Mouse (Mus musculus): ENCODE results near the gene St6galnac5.
"Not testable (repeated sequence)": the region's sequence is repeated elsewhere in the genome, so short reads cannot be mapped to it uniquely, and the experiment has no call there.

The St6galnac5 gene

DNA sequence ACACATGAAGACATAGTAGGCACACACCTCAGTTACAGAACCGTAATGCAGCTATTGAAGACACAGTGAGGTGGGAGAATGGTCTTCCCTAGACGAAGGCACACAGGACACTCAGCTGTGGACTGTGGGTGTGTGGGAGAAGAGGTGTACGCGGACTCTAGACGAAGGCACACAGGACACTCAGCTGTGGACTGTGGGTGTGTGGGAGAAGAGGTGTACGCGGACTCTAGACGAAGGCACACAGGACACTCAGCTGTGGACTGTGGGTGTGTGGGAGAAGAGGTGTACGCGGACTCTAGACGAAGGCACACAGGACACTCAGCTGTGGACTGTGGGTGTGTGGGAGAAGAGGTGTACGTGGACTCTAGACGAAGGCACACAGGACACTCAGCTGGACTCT, 197.7 kb downstream of the St6galnac5 start:
- not testable (repeated sequence) for DNase-seq

DNA sequence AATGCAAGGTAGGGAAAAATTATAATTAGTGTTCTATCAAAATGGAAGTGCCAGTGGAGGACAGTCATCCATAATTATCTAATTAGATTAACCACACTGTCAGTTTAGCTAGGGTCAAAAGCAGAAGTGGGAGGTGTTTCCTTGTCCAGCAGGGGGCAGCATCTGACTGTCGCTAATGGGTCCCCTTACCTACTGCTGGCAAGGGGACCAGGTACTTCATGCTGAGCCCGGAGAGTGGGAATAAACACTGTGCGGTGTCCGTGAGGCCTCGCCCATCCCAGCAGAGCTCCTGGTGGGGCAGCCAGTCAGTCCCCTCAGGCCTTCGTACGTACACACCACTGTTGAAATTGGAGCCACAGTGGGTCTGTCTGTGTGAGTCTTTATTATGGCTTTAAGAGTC, 198.3 kb downstream of the St6galnac5 start:
- DNase-seq = peak; percentile 48

DNA sequence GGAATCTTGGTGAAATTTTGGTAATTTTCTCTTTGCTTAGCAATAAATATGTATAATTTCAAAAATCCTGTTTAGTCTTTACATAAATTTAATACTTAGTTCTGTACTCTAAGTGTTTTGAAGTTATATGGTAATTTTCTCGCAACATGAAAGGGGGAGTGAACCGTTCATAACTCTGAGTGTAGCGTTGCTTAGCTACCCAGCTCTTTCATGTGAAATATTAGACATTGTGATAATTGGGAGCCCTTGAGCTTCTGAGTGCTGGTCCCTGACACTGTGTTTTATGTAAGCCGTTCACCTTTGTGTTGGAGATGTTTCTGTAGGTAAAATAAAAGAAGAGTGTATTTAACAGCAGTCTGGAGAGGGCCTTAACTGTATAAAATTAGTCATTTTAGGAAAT, 202.2 kb downstream of the St6galnac5 start:
- DNase-seq = no peak

DNA sequence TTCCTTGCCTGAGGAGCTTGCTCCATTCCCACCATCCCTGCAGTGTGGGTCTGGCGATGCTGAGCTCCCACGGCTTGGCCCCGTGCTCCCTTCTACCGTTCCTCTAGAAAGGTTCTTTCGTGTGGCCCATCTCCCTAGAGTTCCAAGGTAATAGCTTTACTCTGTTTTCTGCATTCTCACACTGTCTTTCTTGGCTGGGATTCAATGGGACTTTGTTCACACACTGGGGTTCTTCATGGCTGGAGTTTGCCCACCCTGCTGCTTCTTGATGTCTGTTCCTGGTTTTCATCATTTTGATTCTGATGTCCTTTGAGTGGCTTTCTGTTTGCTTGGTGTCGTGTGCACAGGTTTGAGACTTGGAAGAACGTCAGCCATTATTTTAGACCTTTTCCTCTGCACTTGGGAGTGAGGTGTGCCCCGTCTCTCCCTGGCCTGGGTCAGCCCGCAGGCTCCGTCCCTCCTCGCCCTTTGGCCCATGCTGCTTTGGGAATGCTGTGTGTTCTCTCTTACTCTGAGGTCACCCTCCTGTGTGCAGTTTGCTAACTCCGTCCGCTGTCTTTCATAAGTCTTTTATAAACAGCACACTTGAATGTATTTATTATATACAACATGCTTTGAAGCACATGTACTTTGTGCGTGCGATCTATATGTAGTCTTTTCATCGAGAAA, 205.0 kb downstream of the St6galnac5 start:
- no peak for DNase-seq

DNA sequence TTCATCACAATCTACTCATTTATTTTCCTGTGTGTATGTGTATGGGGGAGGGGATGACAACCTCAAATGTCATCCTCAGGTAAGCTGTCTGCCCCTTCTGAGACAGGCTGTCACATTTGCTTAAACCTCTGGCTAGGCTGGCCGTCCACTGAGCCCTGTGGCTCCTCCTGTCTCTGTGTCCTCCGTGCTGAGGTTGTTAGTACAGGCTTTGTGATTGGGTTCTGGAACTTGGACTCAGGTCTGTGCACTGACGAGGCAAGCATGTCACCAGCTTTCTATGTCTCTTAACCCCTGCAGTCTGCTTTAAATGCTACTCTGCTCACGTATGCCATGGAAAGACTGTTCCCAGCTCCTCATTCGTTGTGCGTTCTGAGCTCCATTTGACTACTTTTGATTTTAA, 205.7 kb downstream of the St6galnac5 start:
- no peak for DNase-seq

DNA sequence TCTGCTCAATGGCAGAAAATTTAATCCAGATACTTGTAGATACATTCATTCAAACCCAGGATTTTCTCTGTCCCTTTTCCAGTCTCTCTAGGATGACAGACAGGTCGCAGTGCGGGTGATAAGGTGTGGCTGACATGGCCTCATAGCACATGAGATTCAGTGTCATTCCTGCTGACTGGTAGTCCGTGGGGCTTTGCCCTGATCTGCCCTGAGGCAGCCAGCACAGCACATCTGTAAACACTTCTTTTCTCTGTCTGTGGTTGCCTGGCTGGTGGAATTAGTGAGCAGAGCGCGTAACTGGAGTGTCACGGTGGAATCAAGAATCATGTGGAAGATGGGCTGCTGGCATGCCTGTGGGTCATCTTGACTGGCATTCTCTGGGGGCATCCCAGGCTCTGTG, 212.0 kb downstream of the St6galnac5 start:
- no peak for DNase-seq

DNA sequence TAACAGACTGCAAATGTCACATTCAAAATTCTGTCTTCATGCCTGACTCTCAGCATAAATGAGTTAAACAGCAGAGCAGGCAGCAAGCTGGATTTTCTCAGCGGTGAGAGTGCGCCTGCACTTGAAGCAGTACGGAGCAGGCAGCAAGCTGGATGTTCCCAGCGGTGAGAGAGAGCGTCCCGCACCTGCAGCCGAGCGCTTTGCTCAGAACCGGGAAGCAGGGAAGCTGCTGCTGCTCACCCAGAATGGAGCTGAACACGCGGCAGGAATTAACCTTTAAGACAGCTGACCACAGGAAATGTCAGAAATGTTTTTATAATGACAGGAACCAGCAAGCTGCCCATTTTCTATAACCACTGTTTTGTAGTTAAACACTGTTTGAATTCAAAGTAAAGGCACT, 214.6 kb downstream of the St6galnac5 start:
- DNase-seq = no peak

All from right cerebral cortex, postnatal 25 days (tissue).